Mouse (Mus musculus): ENCODE data around the gene Stk40. TPM values are rescaled to one million over a fixed set of nuclear protein-coding genes. Genes with fewer than 3 reads are reported as not detected.
A peak's percentile ranks its signal among the peaks of the same experiment; 100 is the strongest.

Gene Stk40
- polyA plus RNA-seq, 1 experiment, result 37.5 TPM

- Histone ChIP-seq H3K4me1 (ENCODE audit: control insufficient read depth, insufficient read depth, low read length) (peaks cover under 1% of the 10 kb centered on the region), H3K27me3 (ENCODE audit: control insufficient read depth, insufficient read depth, low read length, poor library complexity, severe bottlenecking) (no peaks in the 10 kb centered on the region), H3K36me3 (ENCODE audit: control insufficient read depth, insufficient read depth, low read length, poor library complexity, severe bottlenecking) (peaks cover 4% of the 10 kb centered on the region), H3K4me3 (ENCODE audit: low read depth, low read length) (peak overlapping the region; percentile 58), H3K9me3 (replicated peaks; ENCODE audit: control insufficient read depth, insufficient read depth, low read length, poor library complexity, severe bottlenecking) (no peaks in the 10 kb centered on the region), H3K9ac (ENCODE audit: low read depth, poor library complexity, severe bottlenecking) (peak overlapping the region; percentile 63), H3K27ac (ENCODE audit: insufficient read depth, low read length) (peak overlapping the region; percentile 97)
- TF ChIP-seq EP300 (IDR thresholded peaks at IDR 0.05; ENCODE audit: insufficient read depth, low read depth, low read length) (0 out of 2 replicates have a peak, but pooled peaks have one; percentile 49), CTCF (IDR thresholded peaks at IDR 0.05; ENCODE audit: low read depth, low read length) (no peak)
Measured at GRCm38 (mm10) chr4:126103057-126103581, 638 bp upstream of the Stk40 start.

GRCm38 (mm10) chr4:126104261-126105075 is 711 bp downstream of the Stk40 start:
- Histone ChIP-seq H3K27ac (ENCODE audit: insufficient read depth, low read length) (no peak overlapping the region), H3K9me3 (replicated peaks; ENCODE audit: control insufficient read depth, insufficient read depth, low read length, poor library complexity, severe bottlenecking) (no peaks in the 10 kb centered on the region), H3K4me1 (ENCODE audit: control insufficient read depth, insufficient read depth, low read length) (no peaks in the 10 kb centered on the region)

GRCm38 (mm10) chr4:126105131-126105783 is 1.5 kb downstream of the Stk40 start:
- H3K4me3 ChIP-seq (ENCODE audit: low read depth, low read length), result no peak overlapping the region
- H3K9me3 ChIP-seq (replicated peaks; ENCODE audit: control insufficient read depth, insufficient read depth, low read length, poor library complexity, severe bottlenecking), result no peaks in the 10 kb centered on the region
- H3K36me3 ChIP-seq (ENCODE audit: control insufficient read depth, insufficient read depth, low read length, poor library complexity, severe bottlenecking), result no peaks in the 10 kb centered on the region
- H3K27ac ChIP-seq (ENCODE audit: insufficient read depth, low read length), result no peak overlapping the region
- H3K9ac ChIP-seq (ENCODE audit: low read depth, poor library complexity, severe bottlenecking), result no peak overlapping the region
- no peak for TF ChIP-seq CTCF (IDR thresholded peaks at IDR 0.05; ENCODE audit: low read depth, low read length)
- no peak for TF ChIP-seq EP300 (IDR thresholded peaks at IDR 0.05; ENCODE audit: insufficient read depth, low read depth, low read length)
- no peak for TF ChIP-seq POLR2A (IDR thresholded peaks at IDR 0.05; ENCODE audit: insufficient read depth, low read length)
- no peaks in the 10 kb centered on the region for H3K4me1 ChIP-seq (ENCODE audit: control insufficient read depth, insufficient read depth, low read length)
- no peaks in the 10 kb centered on the region for H3K27me3 ChIP-seq (ENCODE audit: control insufficient read depth, insufficient read depth, low read length, poor library complexity, severe bottlenecking)

More at GRCm38 (mm10) chr4:126104261-126105075, 711 bp downstream of the Stk40 start:
- Histone ChIP-seq H3K4me3 (ENCODE audit: low read depth, low read length) (peak overlapping the region; percentile 51), H3K36me3 (ENCODE audit: control insufficient read depth, insufficient read depth, low read length, poor library complexity, severe bottlenecking) (no peaks in the 10 kb centered on the region), H3K27me3 (ENCODE audit: control insufficient read depth, insufficient read depth, low read length, poor library complexity, severe bottlenecking) (no peaks in the 10 kb centered on the region), H3K9ac (ENCODE audit: low read depth, poor library complexity, severe bottlenecking) (peak overlapping the region; percentile 72)
- TF ChIP-seq EP300 (IDR thresholded peaks at IDR 0.05; ENCODE audit: insufficient read depth, low read depth, low read length), result no peak
- no peak for TF ChIP-seq POLR2A (IDR thresholded peaks at IDR 0.05; ENCODE audit: insufficient read depth, low read length)

- H3K4me3 ChIP-seq (ENCODE audit: low read depth, low read length), result no peak overlapping the region
- H3K36me3 ChIP-seq (ENCODE audit: control insufficient read depth, insufficient read depth, low read length, poor library complexity, severe bottlenecking), result no peaks in the 10 kb centered on the region
- no peak for TF ChIP-seq POLR2A (IDR thresholded peaks at IDR 0.05; ENCODE audit: insufficient read depth, low read length)
- no peak for TF ChIP-seq EP300 (IDR thresholded peaks at IDR 0.05; ENCODE audit: insufficient read depth, low read depth, low read length)
- TF ChIP-seq CTCF (IDR thresholded peaks at IDR 0.05; ENCODE audit: low read depth, low read length), result no peak
- H3K9ac ChIP-seq (ENCODE audit: low read depth, poor library complexity, severe bottlenecking), result no peak overlapping the region
- no peak overlapping the region for H3K27ac ChIP-seq (ENCODE audit: insufficient read depth, low read length)
- H3K27me3 ChIP-seq (ENCODE audit: control insufficient read depth, insufficient read depth, low read length, poor library complexity, severe bottlenecking), result no peaks in the 10 kb centered on the region
- no peaks in the 10 kb centered on the region for H3K9me3 ChIP-seq (replicated peaks; ENCODE audit: control insufficient read depth, insufficient read depth, low read length, poor library complexity, severe bottlenecking)
- peaks cover 2% of the 10 kb centered on the region for H3K4me1 ChIP-seq (ENCODE audit: control insufficient read depth, insufficient read depth, low read length)
Measured at GRCm38 (mm10) chr4:126108061-126108740, 4.4 kb downstream of the Stk40 start.

GRCm38 (mm10) chr4:126109613-126110373 is 6.0 kb downstream of the Stk40 start:
- no peak overlapping the region for H3K27ac ChIP-seq (ENCODE audit: insufficient read depth, low read length)
- H3K4me1 ChIP-seq (ENCODE audit: control insufficient read depth, insufficient read depth, low read length), result peaks cover 2% of the 10 kb centered on the region
- no peaks in the 10 kb centered on the region for H3K9me3 ChIP-seq (replicated peaks; ENCODE audit: control insufficient read depth, insufficient read depth, low read length, poor library complexity, severe bottlenecking)
- no peaks in the 10 kb centered on the region for H3K36me3 ChIP-seq (ENCODE audit: control insufficient read depth, insufficient read depth, low read length, poor library complexity, severe bottlenecking)
- TF ChIP-seq POLR2A (IDR thresholded peaks at IDR 0.05; ENCODE audit: insufficient read depth, low read length) (no peak), EP300 (IDR thresholded peaks at IDR 0.05; ENCODE audit: insufficient read depth, low read depth, low read length) (no peak)
- no peak overlapping the region for H3K4me3 ChIP-seq (ENCODE audit: low read depth, low read length)
- no peak overlapping the region for H3K9ac ChIP-seq (ENCODE audit: low read depth, poor library complexity, severe bottlenecking)
- H3K27me3 ChIP-seq (ENCODE audit: control insufficient read depth, insufficient read depth, low read length, poor library complexity, severe bottlenecking), result no peaks in the 10 kb centered on the region

All from ES-Bruce4 (cell line).